Mouse (Mus musculus): ENCODE data around the gene Gm973.

DNA sequence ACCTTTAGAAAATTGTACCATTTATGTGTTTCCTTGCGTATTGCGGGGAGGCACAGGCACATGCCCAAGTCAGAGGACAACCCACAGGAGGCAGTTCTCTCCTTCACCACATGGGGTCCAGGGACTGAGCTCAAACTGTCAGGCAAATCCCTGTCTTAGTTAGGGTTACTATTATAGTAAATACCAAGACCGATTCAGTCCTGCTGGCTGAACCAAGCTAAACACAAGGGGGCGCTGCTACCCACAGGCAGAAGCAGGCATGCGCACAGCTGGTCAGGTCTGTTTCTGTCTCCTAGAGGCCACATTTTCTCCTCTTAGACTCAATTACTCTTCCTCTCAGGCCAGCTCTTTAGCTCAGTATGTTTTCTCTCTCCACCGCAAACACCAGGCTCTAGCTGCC lies 97.7 kb downstream of the Gm973 start:
- TF ChIP-seq CTCF (IDR thresholded peaks at IDR 0.05) (peak; percentile 87), EP300 (IDR thresholded peaks at IDR 0.05) (no peak)
